Mouse (Mus musculus) gastrocnemius, postnatal 10 days (tissue): Measurements from ENCODE around the gene Sertad2. TPM values are rescaled to one million over a fixed set of nuclear protein-coding genes. Genes with fewer than 3 reads are reported as not detected.

Experiments used
- DNase-seq: peaks from one replicate; pipeline ENCODE4 v3.0.0; 2021; ENCODE audit warnings: mixed read lengths
- total RNA-seq, 2 experiments: library from RNA; stranded (reverse); gene quantifications; 2 replicates each; pipeline ENCODE4 v1.2.3; 2021

The Sertad2 gene
- total RNA-seq, 2 experiments from 2014 or later = 14.6 to 17.2 TPM

- no peak for DNase-seq
These were observed 137.7 kb downstream of the Sertad2 start for GRCm38 (mm10) chr11:20680781-20681180.

GRCm38 (mm10) chr11:20681679-20682078 lies 138.6 kb downstream of the Sertad2 start:
- no peak for DNase-seq

GRCm38 (mm10) chr11:20691000-20691399 lies 147.9 kb downstream of the Sertad2 start:
- DNase-seq = peak; percentile 66

Other genes starting within 250 kb of the Sertad2 start
- 1 to 10 TPM; 3.0 to 4.7 TPM for gene Slc1a4, start 210.5 kb upstream of the Sertad2 start, total RNA-seq
- 10 to 100 TPM; 17.9 to 19.6 TPM for gene Aftph, start 198.3 kb downstream of the Sertad2 start, total RNA-seq